Mouse (Mus musculus) left cerebral cortex, adult 2 months (tissue): ENCODE data around the gene D630045J12Rik. TPM values are rescaled to one million over a fixed set of nuclear protein-coding genes. Genes with fewer than 3 reads are reported as not detected.

Experiments used
- DNase-seq, 2 experiments: peaks; one replicate each; pipeline ENCODE4 v3.0.0; 2021 to 2022; ENCODE audit warnings: low spot score in 2 of 2, mixed read lengths in 1 of 2; ENCODE audit errors: extremely low spot score in 1 of 2
- H3K27ac ChIP-seq: fragments of 200-600 bp; 2 replicates; pipeline ENCODE4 v1.8.1; 2022
- H3K4me3 ChIP-seq: fragments of 200-600 bp; 2 replicates; pipeline ENCODE4 v1.8.1; 2022
- CTCF ChIP-seq: fragments of 200-600 bp; IDR thresholded peaks from 2 replicates; pipeline ENCODE4 v1.8.1; 2022; ENCODE audit warnings: antibody characterized with exemption, mild to moderate bottlenecking, moderate library complexity
- intact Hi-C: fragments of 180-260 bp; cut with DNase I; formaldehyde crosslinking; loops from one replicate; pipeline ENCODE4 v1.15.1; 2025
- total RNA-seq, 2 experiments: library from RNA; stranded (reverse); gene quantifications; 2 replicates each; pipeline ENCODE4 v1.2.3; 2021

The D630045J12Rik gene
- total RNA-seq, 2 experiments from 2014 or later: 46.0 to 49.9 TPM

GRCm38 (mm10) chr6:38203820-38204219 is 50.0 kb downstream of the D630045J12Rik start:
- TF ChIP-seq CTCF: no peak
- DNase-seq: no peak
- no peak overlapping the region for H3K4me3 ChIP-seq
- intact Hi-C loops: no loop called here
- H3K27ac ChIP-seq: no peak overlapping the region

GRCm38 (mm10) chr6:38202816-38203215 is 51.0 kb downstream of the D630045J12Rik start:
- intact Hi-C loops: no loop called here
- DNase-seq: no peak
- no peak overlapping the region for H3K27ac ChIP-seq
- no peak for TF ChIP-seq CTCF
- H3K4me3 ChIP-seq: no peak overlapping the region

GRCm38 (mm10) chr6:38201495-38201894 is 52.3 kb downstream of the D630045J12Rik start:
- no peak for TF ChIP-seq CTCF
- Histone ChIP-seq H3K4me3 (no peak overlapping the region), H3K27ac (no peak overlapping the region)
- DNase-seq: no peak
- intact Hi-C loops: no loop called here

- DNase-seq: no peak
- no peak overlapping the region for H3K4me3 ChIP-seq
- intact Hi-C loops: loop anchor here (5.0 kb wide), 1 partner anchor 43 kb away; no protein-coding TSS in a partner anchor
Measured at GRCm38 (mm10) chr6:38199599-38199998, 54.2 kb downstream of the D630045J12Rik start.

GRCm38 (mm10) chr6:38198727-38199126 is 55.1 kb downstream of the D630045J12Rik start:
- TF ChIP-seq CTCF: no peak
- intact Hi-C loops: loop anchor here (5.0 kb wide), 1 partner anchor 44 kb away; no protein-coding TSS in a partner anchor
- H3K27ac ChIP-seq: no peak overlapping the region; the same call in 1 of the 2 replicates
- DNase-seq: no peak
- H3K4me3 ChIP-seq: no peak overlapping the region

More at GRCm38 (mm10) chr6:38199599-38199998, 54.2 kb downstream of the D630045J12Rik start:
- H3K27ac ChIP-seq: no peak overlapping the region
- no peak for TF ChIP-seq CTCF

GRCm38 (mm10) chr6:38196266-38197189 is 57.3 kb downstream of the D630045J12Rik start:
- peak in 1 of 2 experiments; percentile 58 for DNase-seq
- H3K27ac ChIP-seq: peak overlapping the region; percentile 71
- intact Hi-C loops: loop anchor here (1.0 to 5.0 kb wide), 2 partner anchors 46 to 67 kb away; no protein-coding TSS in a partner anchor
- H3K4me3 ChIP-seq: no peak overlapping the region
- TF ChIP-seq CTCF: no peak

GRCm38 (mm10) chr6:38195306-38195705 is 58.5 kb downstream of the D630045J12Rik start:
- no peak for DNase-seq
- no peak for TF ChIP-seq CTCF
- intact Hi-C loops: loop anchor here (5.0 kb wide), 1 partner anchor 47 kb away; no protein-coding TSS in a partner anchor
- Histone ChIP-seq H3K27ac (peak overlapping the region; percentile 71; the same call in 1 of the 2 replicates), H3K4me3 (no peak overlapping the region)

- intact Hi-C loops: no loop called here
- DNase-seq: no peak
- TF ChIP-seq CTCF: no peak
- no peak overlapping the region for H3K4me3 ChIP-seq
- no peak overlapping the region for H3K27ac ChIP-seq
Measured at GRCm38 (mm10) chr6:38194046-38194445, 59.8 kb downstream of the D630045J12Rik start.

- no peak for DNase-seq
- intact Hi-C loops: no loop called here
- no peak for TF ChIP-seq CTCF
- no peak overlapping the region for H3K27ac ChIP-seq
- H3K4me3 ChIP-seq: no peak overlapping the region
Measured at GRCm38 (mm10) chr6:38192952-38193351, 60.9 kb downstream of the D630045J12Rik start.

- intact Hi-C loops: no loop called here
- no peak for DNase-seq
- TF ChIP-seq CTCF: no peak
- H3K27ac ChIP-seq: no peak overlapping the region
- no peak overlapping the region for H3K4me3 ChIP-seq
Measured at GRCm38 (mm10) chr6:38186312-38186950, 67.4 kb downstream of the D630045J12Rik start.

- DNase-seq: no peak
- intact Hi-C loops: no loop called here
- TF ChIP-seq CTCF: no peak
- H3K4me3 ChIP-seq: no peak overlapping the region
- no peak overlapping the region for H3K27ac ChIP-seq
Measured at GRCm38 (mm10) chr6:38184791-38185190, 69.0 kb downstream of the D630045J12Rik start.

- intact Hi-C loops: no loop called here
- no peak for TF ChIP-seq CTCF
- Histone ChIP-seq H3K27ac (no peak overlapping the region), H3K4me3 (no peak overlapping the region)
- DNase-seq: no peak
Measured at GRCm38 (mm10) chr6:38181756-38182318, 72.0 kb downstream of the D630045J12Rik start.
